Mouse (Mus musculus) hindbrain, embryonic 13.5 days (tissue): ENCODE measurements around the gene Pum1. TPM values are rescaled to one million over a fixed set of nuclear protein-coding genes. Genes with fewer than 3 reads are reported as not detected.

Source experiments
- ATAC-seq: fragments of 200-750 bp; cut with Nextera tagmentation; 2 replicates; pipeline ENCODE4 v1.8.0; 2017; ENCODE audit warnings: moderate TSS enrichment; ENCODE audit not compliant: low FRiP score
- H3K27ac ChIP-seq: fragments of 300-500 bp; sonication (generic); 2 replicates; pipeline ENCODE4 v1.5.1; 2015; ENCODE audit warnings: inconsistent platforms, mild to moderate bottlenecking, moderate library complexity
- H3K27me3 ChIP-seq: fragments of 300-500 bp; sonication (generic); 2 replicates; pipeline ENCODE4 v1.6.1; 2015; ENCODE audit warnings: mild to moderate bottlenecking, inconsistent platforms
- H3K36me3 ChIP-seq: fragments of 300-500 bp; sonication (generic); 2 replicates; pipeline ENCODE4 v1.6.1; 2015; ENCODE audit warnings: mild to moderate bottlenecking, inconsistent platforms
- H3K4me1 ChIP-seq: fragments of 300-500 bp; sonication (generic); replicated peaks from 2 replicates; pipeline ENCODE4 v1.6.1; 2015; ENCODE audit warnings: inconsistent platforms
- H3K4me2 ChIP-seq: fragments of 300-500 bp; sonication (generic); 2 replicates; pipeline ENCODE4 v1.6.1; 2015; ENCODE audit warnings: inconsistent platforms, mild to moderate bottlenecking, moderate library complexity
- H3K4me3 ChIP-seq: fragments of 300-500 bp; sonication (generic); 2 replicates; pipeline ENCODE4 v1.5.1; 2015; ENCODE audit warnings: mild to moderate bottlenecking, inconsistent platforms
- H3K9ac ChIP-seq: fragments of 300-500 bp; sonication (generic); 2 replicates; pipeline ENCODE4 v1.6.1; 2015; ENCODE audit warnings: mild to moderate bottlenecking, inconsistent platforms
- H3K9me3 ChIP-seq: fragments of 300-500 bp; sonication (generic); 2 replicates; pipeline ENCODE4 v1.6.1; 2016; ENCODE audit warnings: inconsistent platforms
- WGBS: fragments of 180-500 bp; shearing (Covaris S2); methylation state at CpG from one replicate; pipeline ENCODE4 v1.1.7; 2015; 5-methylcytosine and 5-hydroxymethylcytosine counted together
- polyA plus RNA-seq: library from polyadenylated mRNA; unstranded; fragments of >200 nt; fragmentation: Nextera tagmentation; extraction: Ambion mirVana; gene quantifications from 2 replicates; pipeline ENCODE4 v1.2.1, GENCODE M21; 2015

Pum1 gene
- polyA plus RNA-seq, 1 experiment from 2014 or later: 101 TPM

- Histone ChIP-seq H3K27me3 (no peaks in the 10 kb centered on the region), H3K27ac (no peak overlapping the region), H3K36me3 (peaks cover 83% of the 10 kb centered on the region), H3K9ac (0 out of 2 replicates have a peak overlapping the region, but pooled peaks have one; percentile 0), H3K4me2 (no peak overlapping the region), H3K9me3 (no peaks in the 10 kb centered on the region), H3K4me1 (peaks cover 20% of the 10 kb centered on the region), H3K4me3 (no peak overlapping the region)
- 96% methylated on average over 4 of the region's 4 CpGs for WGBS
- no peak for ATAC-seq
Observed at GRCm38 (mm10) chr4:130774822-130775221, 111.7 kb downstream of the Pum1 start.

- Histone ChIP-seq H3K27me3 (no peaks in the 10 kb centered on the region), H3K36me3 (peaks cover 81% of the 10 kb centered on the region), H3K4me2 (no peak overlapping the region), H3K4me3 (no peak overlapping the region), H3K9me3 (no peaks in the 10 kb centered on the region), H3K4me1 (peaks cover 20% of the 10 kb centered on the region), H3K27ac (0 out of 2 replicates have a peak overlapping the region, but pooled peaks have one; percentile 52), H3K9ac (no peak overlapping the region)
- 70% methylated on average over 9 of the region's 10 CpGs for WGBS
- no peak for ATAC-seq
Observed at GRCm38 (mm10) chr4:130777647-130778046, 114.5 kb downstream of the Pum1 start.

DNA sequence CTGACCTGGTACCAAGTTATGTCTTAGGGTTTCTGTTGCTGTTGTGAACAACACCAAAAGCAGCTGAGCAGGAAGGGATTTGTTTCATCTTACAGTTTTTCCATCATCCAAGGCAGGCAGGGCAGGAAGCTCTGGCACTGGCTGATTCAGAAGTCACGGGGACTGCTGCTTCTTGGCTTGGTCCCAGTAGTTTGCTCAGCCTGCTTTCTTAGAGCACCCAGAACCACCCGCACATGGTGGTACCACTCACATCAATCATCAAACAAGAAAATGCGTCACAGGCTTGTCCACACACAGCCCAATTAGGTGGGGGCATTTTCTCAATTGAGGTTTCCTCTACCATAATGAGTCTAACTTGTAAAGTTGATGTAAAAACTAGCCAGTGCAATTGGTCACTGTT is 115.9 kb downstream of the Pum1 start:
- H3K36me3 ChIP-seq: peaks cover 67% of the 10 kb centered on the region
- no peak for ATAC-seq
- no peaks in the 10 kb centered on the region for H3K27me3 ChIP-seq
- H3K4me1 ChIP-seq: peaks cover 16% of the 10 kb centered on the region; the same call in 1 of the 2 replicates
- WGBS: 72% methylated on average over 3 of the region's 3 CpGs
- H3K9me3 ChIP-seq: no peaks in the 10 kb centered on the region
- H3K4me3 ChIP-seq: no peak overlapping the region
- H3K27ac ChIP-seq: 0 out of 2 replicates have a peak overlapping the region, but pooled peaks have one; percentile 24
- no peak overlapping the region for H3K4me2 ChIP-seq
- H3K9ac ChIP-seq: no peak overlapping the region

GRCm38 (mm10) chr4:130782492-130782891 is 119.4 kb downstream of the Pum1 start:
- no peak for ATAC-seq
- H3K9me3 ChIP-seq: no peaks in the 10 kb centered on the region
- H3K27me3 ChIP-seq: no peaks in the 10 kb centered on the region
- no peak overlapping the region for H3K4me3 ChIP-seq
- H3K4me1 ChIP-seq: 0 out of 2 replicates have a peak, but pooled peaks cover 4% of the 10 kb centered on the region
- peaks cover 42% of the 10 kb centered on the region for H3K36me3 ChIP-seq
- no peak overlapping the region for H3K9ac ChIP-seq
- no peak overlapping the region; the same call in 1 of the 2 replicates for H3K27ac ChIP-seq
- H3K4me2 ChIP-seq: no peak overlapping the region
- WGBS: 91% methylated on average over 2 of the region's 2 CpGs

DNA sequence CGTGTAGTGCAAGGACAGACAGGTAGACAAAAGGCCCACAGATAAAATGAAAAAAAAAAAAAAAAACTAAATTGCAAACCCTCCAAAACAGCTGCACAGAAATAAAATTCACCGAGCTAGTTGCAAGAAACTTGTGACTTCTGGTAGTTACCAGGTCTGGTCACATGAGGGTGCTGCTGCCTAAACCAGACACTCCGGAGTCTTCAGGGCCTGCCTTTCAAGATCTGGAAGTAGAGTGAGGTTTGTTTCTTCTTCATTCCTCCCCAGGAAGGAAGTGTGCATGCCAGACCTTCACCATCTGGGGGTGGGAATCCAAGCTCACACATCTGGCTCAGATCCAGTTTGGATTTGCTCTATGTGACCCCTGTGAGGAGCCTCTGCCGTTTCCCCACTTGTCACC is 121.6 kb downstream of the Pum1 start:
- no peak overlapping the region for H3K27ac ChIP-seq
- ATAC-seq: no peak
- peaks cover 21% of the 10 kb centered on the region for H3K36me3 ChIP-seq
- no peak overlapping the region for H3K4me2 ChIP-seq
- H3K4me3 ChIP-seq: no peak overlapping the region
- no peak overlapping the region for H3K9ac ChIP-seq
- no peaks in the 10 kb centered on the region for H3K4me1 ChIP-seq
- H3K27me3 ChIP-seq: no peaks in the 10 kb centered on the region
- H3K9me3 ChIP-seq: no peaks in the 10 kb centered on the region
- WGBS: 34% methylated on average over 4 of the region's 4 CpGs

DNA sequence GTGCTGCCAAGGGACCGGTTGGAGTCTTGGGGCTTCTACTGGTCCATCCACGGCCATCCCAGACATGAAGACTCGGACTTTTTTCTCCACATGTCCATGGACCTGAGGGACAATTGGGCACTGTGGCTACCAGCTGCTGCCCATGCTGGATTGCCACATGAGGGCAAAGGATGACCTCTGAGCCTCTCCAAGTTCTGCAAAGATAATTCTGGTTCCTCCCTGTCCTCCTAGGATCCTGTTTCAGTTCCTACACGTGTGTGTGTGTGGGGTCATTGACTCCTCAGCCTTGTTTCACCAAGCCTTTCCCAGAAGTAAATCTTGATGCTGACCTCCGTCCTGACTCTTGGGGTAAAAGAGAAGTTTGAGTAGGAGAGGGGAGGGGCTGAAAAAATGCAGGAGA is 124.4 kb downstream of the Pum1 start:
- 0 out of 2 replicates have a peak, but pooled peaks cover 7% of the 10 kb centered on the region for H3K27me3 ChIP-seq
- H3K9me3 ChIP-seq: no peaks in the 10 kb centered on the region
- ATAC-seq: no peak
- no peak overlapping the region for H3K27ac ChIP-seq
- WGBS: 86% methylated on average over 5 of the region's 5 CpGs
- H3K4me2 ChIP-seq: no peak overlapping the region
- H3K36me3 ChIP-seq: no peaks in the 10 kb centered on the region
- no peak overlapping the region for H3K9ac ChIP-seq
- no peak overlapping the region for H3K4me3 ChIP-seq
- peaks cover 7% of the 10 kb centered on the region for H3K4me1 ChIP-seq

DNA sequence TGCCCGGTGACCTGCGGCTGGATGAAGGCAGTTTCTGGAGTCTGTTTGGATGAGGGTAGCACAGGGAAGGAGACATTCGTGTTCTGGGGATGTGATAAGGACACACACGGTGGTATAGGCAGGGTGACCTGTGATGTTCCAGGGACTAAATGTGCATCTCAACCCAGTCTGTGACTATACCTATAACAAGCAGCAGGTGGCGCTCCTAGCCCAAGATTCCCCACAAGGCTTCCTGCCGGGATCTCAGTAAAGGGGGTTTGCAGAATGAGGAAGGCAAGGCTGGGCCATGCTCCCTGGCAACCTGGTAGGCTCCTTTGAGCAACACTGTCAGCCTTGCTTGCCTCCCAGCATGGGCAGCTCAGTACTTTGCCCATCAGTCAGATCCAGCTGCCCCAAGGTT is 127.1 kb downstream of the Pum1 start:
- no peaks in the 10 kb centered on the region for H3K36me3 ChIP-seq
- H3K9me3 ChIP-seq: no peaks in the 10 kb centered on the region
- no peak overlapping the region for H3K4me3 ChIP-seq
- peaks cover 13% of the 10 kb centered on the region; the same call in 1 of the 2 replicates for H3K27me3 ChIP-seq
- no peak overlapping the region for H3K9ac ChIP-seq
- 0 out of 2 replicates have a peak, but pooled peaks have one; percentile 3 for ATAC-seq
- H3K4me2 ChIP-seq: no peak overlapping the region
- H3K4me1 ChIP-seq: peaks cover 28% of the 10 kb centered on the region
- 12% methylated on average over 6 of the region's 6 CpGs for WGBS
- no peak overlapping the region for H3K27ac ChIP-seq

GRCm38 (mm10) chr4:130791811-130792375 is 128.8 kb downstream of the Pum1 start:
- peak; percentile 37 for ATAC-seq
- peak overlapping the region; percentile 89 for H3K4me2 ChIP-seq
- H3K27me3 ChIP-seq: peaks cover 19% of the 10 kb centered on the region; the same call in 1 of the 2 replicates

DNA sequence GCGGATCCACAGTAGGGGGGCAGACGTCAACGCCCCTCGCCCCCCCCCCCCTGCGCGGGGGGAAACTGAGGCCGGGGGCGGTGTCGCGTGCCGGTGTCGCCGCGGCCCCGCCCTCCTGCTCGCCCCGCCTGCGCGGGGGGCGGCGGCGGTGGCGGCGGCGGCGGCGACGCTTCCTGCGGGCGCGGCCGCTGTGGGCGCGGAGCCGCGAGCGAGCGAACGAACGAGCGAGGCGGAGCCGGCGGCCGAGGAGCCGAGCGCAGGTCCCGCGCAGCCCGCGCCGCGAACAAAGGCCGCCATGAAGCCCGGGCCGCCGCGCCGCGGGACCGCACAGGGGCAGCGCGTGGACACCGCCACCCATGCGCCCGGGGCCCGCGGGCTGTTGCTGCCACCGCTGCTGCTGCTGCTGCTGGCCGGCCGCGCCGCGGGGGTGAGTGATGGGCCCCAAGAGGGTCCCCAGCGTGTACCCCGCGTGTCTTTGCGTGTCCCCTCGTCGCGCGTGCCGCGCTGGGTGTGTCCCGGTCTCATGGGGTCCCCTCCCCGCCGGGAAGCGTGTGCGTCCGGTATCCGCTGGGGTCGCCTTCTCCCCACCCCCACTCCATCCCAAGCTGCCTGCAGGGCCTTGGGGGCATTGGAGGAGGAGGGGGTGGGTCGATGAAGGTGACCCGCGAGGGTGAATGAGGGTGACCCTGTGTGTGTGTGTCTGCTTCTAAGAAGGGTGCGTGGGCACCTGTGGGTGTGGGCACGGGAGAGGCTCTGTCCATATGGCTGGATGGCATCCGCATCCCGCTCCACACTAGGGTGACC is 129.5 kb downstream of the Pum1 start, which contains the start of gene Sdc3:
Sdc3 (plus strand) TSS at position 162 of the 804 bp plus-strand sequence.
- 2% methylated on average over 59 of the region's 99 CpGs for WGBS
- peak within 1 kb of the TSS; percentile 93 for H3K27ac ChIP-seq
- H3K9ac ChIP-seq: peak within 1 kb of the TSS; percentile 99
- H3K27me3 ChIP-seq: peaks cover 19% of the 10 kb centered on the region; the same call in 1 of the 2 replicates
- peaks cover 50% of the 10 kb centered on the region for H3K4me1 ChIP-seq
- ATAC-seq: peak; percentile 59
- H3K4me3 ChIP-seq: peak within 1 kb of the TSS; percentile 90
- H3K9me3 ChIP-seq: no peaks in the 10 kb centered on the region
- no peaks in the 10 kb centered on the region for H3K36me3 ChIP-seq
- H3K4me2 ChIP-seq: peak within 1 kb of the TSS; percentile 89

More at GRCm38 (mm10) chr4:130791811-130792375, 128.8 kb downstream of the Pum1 start:
- Histone ChIP-seq H3K4me3 (peak overlapping the region; percentile 90), H3K9me3 (no peaks in the 10 kb centered on the region), H3K4me1 (peaks cover 43% of the 10 kb centered on the region), H3K9ac (peak overlapping the region; percentile 99), H3K27ac (peak overlapping the region; percentile 93), H3K36me3 (no peaks in the 10 kb centered on the region)
- WGBS: 5% methylated on average over 19 of the region's 19 CpGs

DNA sequence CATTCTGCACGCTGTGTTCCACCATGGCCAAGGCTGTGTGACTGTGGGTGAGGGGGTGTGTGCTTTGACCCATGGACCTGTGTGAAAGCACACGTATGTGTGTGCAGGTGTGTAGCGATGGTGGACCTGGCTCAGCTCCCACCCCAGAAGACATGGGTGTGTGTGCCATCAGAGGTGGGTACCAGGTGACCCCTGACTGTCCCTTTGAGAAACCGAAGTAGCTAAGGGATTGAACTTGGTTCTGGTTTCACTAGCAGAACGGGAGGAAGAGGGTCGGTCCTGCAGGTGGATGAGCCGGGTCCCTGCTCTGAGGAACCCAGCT is 130.0 kb downstream of the Pum1 start:
- H3K9ac ChIP-seq: peak overlapping the region; percentile 99
- H3K36me3 ChIP-seq: no peaks in the 10 kb centered on the region
- H3K4me2 ChIP-seq: peak overlapping the region; percentile 89
- ATAC-seq: no peak
- H3K9me3 ChIP-seq: no peaks in the 10 kb centered on the region
- 51% methylated on average over 7 of the region's 7 CpGs for WGBS
- H3K27ac ChIP-seq: peak overlapping the region; percentile 93
- H3K4me1 ChIP-seq: peaks cover 55% of the 10 kb centered on the region
- peaks cover 19% of the 10 kb centered on the region; the same call in 1 of the 2 replicates for H3K27me3 ChIP-seq
- H3K4me3 ChIP-seq: peak overlapping the region; percentile 90

GRCm38 (mm10) chr4:130794771-130795170 is 131.7 kb downstream of the Pum1 start:
- WGBS: 55% methylated on average over 4 of the region's 4 CpGs
- ATAC-seq: no peak
- Histone ChIP-seq H3K9me3 (no peaks in the 10 kb centered on the region), H3K36me3 (no peaks in the 10 kb centered on the region), H3K4me1 (peaks cover 72% of the 10 kb centered on the region), H3K9ac (peak overlapping the region; percentile 65; the same call in 1 of the 2 replicates), H3K27ac (no peak overlapping the region), H3K4me3 (peak overlapping the region; percentile 26), H3K27me3 (peaks cover 19% of the 10 kb centered on the region; the same call in 1 of the 2 replicates), H3K4me2 (peak overlapping the region; percentile 55)

- Histone ChIP-seq H3K36me3 (no peaks in the 10 kb centered on the region), H3K4me3 (no peak overlapping the region), H3K9me3 (no peaks in the 10 kb centered on the region), H3K4me1 (peaks cover 82% of the 10 kb centered on the region), H3K27ac (no peak overlapping the region), H3K9ac (no peak overlapping the region), H3K4me2 (peak overlapping the region; percentile 20; the same call in 1 of the 2 replicates), H3K27me3 (peaks cover 19% of the 10 kb centered on the region; the same call in 1 of the 2 replicates)
- WGBS: 90% methylated on average over 6 of the region's 6 CpGs
- ATAC-seq: no peak
Observed at GRCm38 (mm10) chr4:130795970-130796369, 132.8 kb downstream of the Pum1 start.
